Mouse (Mus musculus): ENCODE data around the gene Myo7a.

DNA sequence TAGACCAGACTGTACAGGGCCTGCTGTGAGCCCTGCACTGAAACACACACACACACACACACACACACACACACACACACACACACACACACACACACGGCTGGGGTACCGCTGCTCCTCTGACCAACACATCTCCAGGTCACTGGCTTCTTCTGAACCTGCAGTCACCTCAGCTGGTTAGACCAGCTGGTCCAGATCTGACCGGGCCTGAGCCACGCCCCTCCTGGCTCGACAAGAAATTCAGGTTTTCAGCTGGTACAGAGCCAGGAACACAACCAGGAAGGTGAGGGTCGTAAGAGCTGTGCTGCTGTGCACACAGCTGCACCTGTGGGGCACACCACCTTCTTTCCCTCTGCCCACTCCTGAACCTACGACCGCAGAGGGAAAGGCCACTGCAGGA lies 39.2 kb upstream of the Myo7a start:
- TF ChIP-seq CTCF (IDR thresholded peaks at IDR 0.05; ENCODE audit: control insufficient read depth, insufficient read depth, insufficient replicate concordance, low read depth, low read length), result no peak
- no peak for TF ChIP-seq POLR2A (IDR thresholded peaks at IDR 0.05; ENCODE audit: control insufficient read depth, low read depth, low read length)
